Mouse (Mus musculus) lung, embryonic 14.5 days (tissue): Measurements from ENCODE around the gene Lcp2. TPM values are rescaled to one million over a fixed set of nuclear protein-coding genes. Genes with fewer than 3 reads are reported as not detected.

Experiments
- ATAC-seq: fragments of 200-750 bp; cut with Nextera tagmentation; 2 replicates; pipeline ENCODE4 v1.8.0; 2017; ENCODE audit warnings: mild to moderate bottlenecking, moderate TSS enrichment, moderate library complexity; ENCODE audit not compliant: insufficient read depth
- DNase-seq: peaks from one replicate; pipeline ENCODE4 v3.0.0-alpha.2; 2015
- H3K27ac ChIP-seq: fragments of 300-500 bp; sonication (generic); 2 replicates; pipeline ENCODE4 v1.5.1; 2014; ENCODE audit warnings: low read depth, mild to moderate bottlenecking, moderate library complexity
- H3K27me3 ChIP-seq: fragments of 300-500 bp; sonication (generic); 2 replicates; pipeline ENCODE4 v1.6.1; 2014; ENCODE audit warnings: low read length, control low read depth; ENCODE audit not compliant: insufficient read depth
- H3K36me3 ChIP-seq: fragments of 300-500 bp; sonication (generic); 2 replicates; pipeline ENCODE4 v1.6.1; 2014; ENCODE audit warnings: control low read depth; ENCODE audit not compliant: insufficient read depth
- H3K4me1 ChIP-seq: fragments of 300-500 bp; sonication (generic); 2 replicates; pipeline ENCODE4 v1.6.1; 2014; ENCODE audit warnings: antibody characterized with exemption, control low read depth; ENCODE audit not compliant: insufficient read depth
- H3K4me2 ChIP-seq: fragments of 300-500 bp; sonication (generic); 2 replicates; pipeline ENCODE4 v1.6.1; 2014; ENCODE audit warnings: mild to moderate bottlenecking
- H3K4me3 ChIP-seq: fragments of 300-500 bp; sonication (generic); 2 replicates; pipeline ENCODE4 v1.5.1; 2014; ENCODE audit warnings: low read depth, low read length
- H3K9ac ChIP-seq: fragments of 300-500 bp; sonication (generic); 2 replicates; pipeline ENCODE4 v1.6.1; 2014
- H3K9me3 ChIP-seq: fragments of 300-500 bp; sonication (generic); 2 replicates; pipeline ENCODE4 v1.6.1; 2016; ENCODE audit warnings: low read depth, low read length, control low read depth
- CTCF ChIP-seq: IDR thresholded peaks from 2 replicates; pipeline ENCODE4 v1.5.1; 2016; ENCODE audit warnings: antibody characterized with exemption, low read depth
- WGBS: fragments of 180-500 bp; shearing (Covaris S2); extraction: QIAGEN DNeasy Blood & Tissue Kit; methylation state at CpG from one replicate; pipeline ENCODE4 v1.1.7; 2014; 5-methylcytosine and 5-hydroxymethylcytosine counted together
- polyA plus RNA-seq: library from polyadenylated mRNA; unstranded; fragments of >200 nt; fragmentation: Nextera tagmentation; extraction: Ambion mirVana; gene quantifications from 2 replicates; pipeline ENCODE4 v1.2.1, GENCODE M21; 2014

The Lcp2 gene
- polyA plus RNA-seq, 1 experiment from 2014 or later, result 4.0 TPM

GRCm38 (mm10) chr11:34008702-34009101 lies 38.0 kb upstream of the Lcp2 start:
- Histone ChIP-seq H3K27ac (no peak overlapping the region), H3K27me3 (no peaks in the 10 kb centered on the region), H3K4me3 (no peak overlapping the region), H3K36me3 (no peaks in the 10 kb centered on the region), H3K4me1 (no peaks in the 10 kb centered on the region), H3K4me2 (no peak overlapping the region), H3K9me3 (no peaks in the 10 kb centered on the region), H3K9ac (no peak overlapping the region)
- ATAC-seq (no peak), DNase-seq (peak; percentile 82)
- peak; percentile 77 for TF ChIP-seq CTCF
- 30% methylated on average over 9 of the region's 9 CpGs for WGBS

- H3K4me3 ChIP-seq, result no peak overlapping the region
- H3K27me3 ChIP-seq, result no peaks in the 10 kb centered on the region
- H3K36me3 ChIP-seq, result no peaks in the 10 kb centered on the region
- TF ChIP-seq CTCF, result no peak
- no peak overlapping the region for H3K4me2 ChIP-seq
- no peak overlapping the region for H3K9ac ChIP-seq
- no peaks in the 10 kb centered on the region for H3K9me3 ChIP-seq
- H3K4me1 ChIP-seq, result no peaks in the 10 kb centered on the region
- DNase-seq (no peak), ATAC-seq (no peak)
- no peak overlapping the region for H3K27ac ChIP-seq
- 83% methylated on average over 12 of the region's 12 CpGs for WGBS
Measured at GRCm38 (mm10) chr11:34009316-34010087, 37.2 kb upstream of the Lcp2 start.

DNA sequence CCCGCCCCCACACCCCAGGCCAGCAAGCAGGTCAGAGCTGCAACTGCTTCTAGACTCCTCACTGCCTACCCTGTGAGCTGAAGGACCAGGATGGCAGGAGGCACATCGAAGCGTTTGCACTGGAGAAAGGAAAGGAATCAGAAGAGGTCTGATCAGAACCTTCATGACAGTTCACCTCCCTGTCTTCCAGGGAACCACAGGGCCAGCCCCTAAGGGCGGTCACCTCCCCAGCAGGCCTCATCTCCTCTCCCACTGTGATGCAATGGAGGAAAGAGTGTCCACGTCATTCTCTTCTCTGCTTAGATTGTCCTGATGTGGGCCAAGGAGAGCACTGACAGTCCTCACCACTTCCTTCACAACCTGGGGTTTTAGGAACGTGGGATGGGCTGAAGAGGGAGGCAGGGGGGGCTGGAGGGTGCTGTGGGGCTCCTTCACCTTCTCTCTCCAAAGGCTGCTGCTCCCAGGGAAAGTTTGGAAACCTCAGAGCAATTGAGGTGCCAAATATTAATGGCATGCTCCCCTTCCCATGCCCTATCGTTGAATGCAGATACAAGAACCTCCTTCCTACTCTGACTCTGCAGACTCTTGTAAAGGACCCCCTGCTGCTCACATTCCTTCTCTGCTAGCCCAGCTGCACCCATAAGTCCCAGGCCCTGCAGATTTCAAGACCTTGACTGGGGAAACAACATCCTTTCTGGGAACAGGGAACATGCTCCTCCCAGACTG lies 36.4 kb upstream of the Lcp2 start:
- no peak overlapping the region for H3K4me2 ChIP-seq
- H3K36me3 ChIP-seq, result no peaks in the 10 kb centered on the region
- H3K9me3 ChIP-seq, result no peaks in the 10 kb centered on the region
- no peak for TF ChIP-seq CTCF
- no peaks in the 10 kb centered on the region for H3K27me3 ChIP-seq
- WGBS, result 71% methylated on average over 7 of the region's 7 CpGs
- ATAC-seq (peak; percentile 25; the same call in 1 of the 2 replicates), DNase-seq (no peak)
- H3K4me1 ChIP-seq, result no peaks in the 10 kb centered on the region
- H3K4me3 ChIP-seq, result no peak overlapping the region
- no peak overlapping the region for H3K27ac ChIP-seq
- H3K9ac ChIP-seq, result no peak overlapping the region

DNA sequence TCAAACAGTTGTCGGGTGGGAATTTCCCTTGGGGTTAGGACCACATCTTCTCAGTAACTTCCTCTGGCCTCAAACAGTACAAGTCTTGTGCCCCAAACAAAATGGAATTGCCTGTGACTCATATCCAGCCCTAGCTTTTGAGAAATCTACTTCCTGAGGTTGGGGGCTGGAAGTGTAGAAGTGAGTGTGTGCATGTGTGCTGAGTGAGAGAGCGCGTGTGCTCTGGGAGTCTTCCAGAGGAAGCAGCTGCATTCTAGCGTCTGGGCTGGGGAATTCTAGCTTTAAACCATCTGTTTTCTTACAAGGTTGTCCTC lies 35.9 kb upstream of the Lcp2 start:
- Histone ChIP-seq H3K27ac (no peak overlapping the region), H3K4me1 (no peaks in the 10 kb centered on the region), H3K4me2 (no peak overlapping the region), H3K9me3 (no peaks in the 10 kb centered on the region), H3K36me3 (no peaks in the 10 kb centered on the region), H3K4me3 (no peak overlapping the region), H3K9ac (no peak overlapping the region), H3K27me3 (no peaks in the 10 kb centered on the region)
- 43% methylated on average over 4 of the region's 4 CpGs for WGBS
- DNase-seq (peak; percentile 61), ATAC-seq (peak; percentile 70)
- no peak for TF ChIP-seq CTCF

GRCm38 (mm10) chr11:34012007-34012652 lies 34.6 kb upstream of the Lcp2 start:
- no peak for ATAC-seq
- Histone ChIP-seq H3K27ac (no peak overlapping the region), H3K9me3 (no peaks in the 10 kb centered on the region), H3K4me3 (no peak overlapping the region), H3K4me1 (no peaks in the 10 kb centered on the region), H3K4me2 (no peak overlapping the region), H3K9ac (no peak overlapping the region), H3K27me3 (no peaks in the 10 kb centered on the region), H3K36me3 (no peaks in the 10 kb centered on the region)
- WGBS, result 67% methylated on average over 6 of the region's 6 CpGs
- no peak for DNase-seq
- TF ChIP-seq CTCF, result no peak

GRCm38 (mm10) chr11:34025091-34025490 lies 21.6 kb upstream of the Lcp2 start:
- WGBS, result 69% methylated on average over 1 of the region's 1 CpGs
- no peak for DNase-seq
- Histone ChIP-seq H3K9ac (no peak overlapping the region), H3K27ac (no peak overlapping the region), H3K27me3 (no peaks in the 10 kb centered on the region), H3K36me3 (no peaks in the 10 kb centered on the region), H3K4me1 (no peaks in the 10 kb centered on the region), H3K4me2 (no peak overlapping the region), H3K9me3 (no peaks in the 10 kb centered on the region), H3K4me3 (no peak overlapping the region)
- ATAC-seq, result no peak
- TF ChIP-seq CTCF, result no peak

- DNase-seq (no peak), ATAC-seq (no peak)
- Histone ChIP-seq H3K9ac (no peak overlapping the region), H3K4me2 (no peak overlapping the region), H3K36me3 (no peaks in the 10 kb centered on the region), H3K27me3 (no peaks in the 10 kb centered on the region), H3K9me3 (no peaks in the 10 kb centered on the region), H3K4me1 (no peaks in the 10 kb centered on the region), H3K27ac (no peak overlapping the region), H3K4me3 (no peak overlapping the region)
- WGBS, result 69% methylated on average over 5 of the region's 5 CpGs
- no peak for TF ChIP-seq CTCF
Measured at GRCm38 (mm10) chr11:34029658-34030057, 17.1 kb upstream of the Lcp2 start.
